Mouse (Mus musculus) megakaryocyte progenitor cell, adult 5-6 weeks (primary cell): ENCODE data around the gene Gclc. TPM values are rescaled to one million over a fixed set of nuclear protein-coding genes. Genes with fewer than 3 reads are reported as not detected.
A peak's percentile ranks its signal among the peaks of the same experiment; 100 is the strongest.

ENCODE experiments used
- ATAC-seq: replicated peaks from 2 replicates; pipeline ENCODE4 v1.8.0; 2016; ENCODE audit warnings: mild to moderate bottlenecking, moderate TSS enrichment, inconsistent platforms; ENCODE audit not compliant: poor library complexity
- total RNA-seq, 2 experiments: library from RNA; stranded (forward) in 1 of 2; stranded (reverse) in 1 of 2; fragments of 157-497, 149-512 nt in 1 of 2; fragments of 200-1000 nt in 1 of 2; gene quantifications; 2 replicates each; pipeline versions ENCODE4 v1.2.3 to v1.2.4; 2015 to 2017

Gene Gclc
- total RNA-seq, 2 experiments from 2014 or later = 38.5 to 54.8 TPM

GRCm38 (mm10) chr9:77781453-77782163, 27.3 kb downstream of the Gclc start:
- peak; percentile 55 for ATAC-seq

DNA sequence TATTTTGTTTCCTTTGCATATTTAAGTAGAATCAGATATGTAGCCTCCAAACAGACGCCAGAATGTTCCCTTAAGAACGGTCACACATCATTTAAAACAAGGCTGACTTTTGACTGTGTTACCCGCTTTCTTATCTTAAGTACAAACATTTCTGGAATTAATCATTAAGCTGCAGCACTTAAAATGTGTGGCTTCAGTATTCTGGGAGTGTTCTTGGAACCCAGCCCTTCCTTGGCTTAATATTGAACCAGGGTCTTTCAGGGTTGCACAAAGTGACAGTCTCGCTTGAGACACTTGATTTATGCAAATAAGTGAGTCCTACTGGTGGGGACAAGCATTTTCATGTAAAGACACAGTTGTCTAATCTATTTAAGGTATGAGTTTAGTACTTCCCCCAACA, 27.9 kb downstream of the Gclc start:
- no peak for ATAC-seq

DNA sequence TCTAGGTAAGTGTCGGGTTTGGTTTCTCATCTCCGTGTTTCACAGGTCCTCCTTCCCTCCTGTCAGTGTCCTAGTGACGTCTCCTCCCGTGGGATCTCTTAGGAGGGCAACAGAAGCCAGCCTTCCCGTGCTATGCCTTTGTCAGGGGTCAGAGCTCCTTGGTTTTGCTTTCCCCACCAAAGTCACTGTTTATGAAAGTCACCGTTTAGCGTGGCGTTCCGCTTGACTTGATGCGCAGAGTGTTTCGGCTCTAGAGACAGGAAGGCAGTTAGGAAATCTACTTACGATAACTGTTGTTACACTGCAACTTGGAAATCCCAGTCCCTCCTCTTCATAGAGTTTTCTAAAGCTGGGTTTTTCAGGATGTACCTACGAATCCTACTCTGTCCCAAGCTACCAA, 28.7 kb downstream of the Gclc start:
- ATAC-seq = no peak

DNA sequence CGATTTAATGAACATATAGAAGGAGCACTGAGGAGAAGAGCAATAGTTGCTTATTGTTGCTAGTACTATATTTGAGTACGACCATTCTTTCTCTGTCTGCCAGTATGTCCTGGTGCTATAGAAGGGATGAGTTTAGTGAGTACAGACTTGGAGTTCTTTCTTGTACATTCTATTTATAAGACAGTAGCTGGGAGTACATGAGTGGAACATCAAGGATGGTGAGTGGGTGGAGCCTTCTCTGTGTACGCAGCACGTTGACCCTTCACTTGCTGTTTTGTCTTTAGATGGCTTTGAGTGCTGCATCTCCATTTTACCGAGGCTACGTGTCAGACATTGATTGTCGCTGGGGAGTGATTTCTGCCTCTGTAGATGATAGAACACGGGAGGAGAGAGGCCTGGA, 31.1 kb downstream of the Gclc start:
- ATAC-seq = no peak

DNA sequence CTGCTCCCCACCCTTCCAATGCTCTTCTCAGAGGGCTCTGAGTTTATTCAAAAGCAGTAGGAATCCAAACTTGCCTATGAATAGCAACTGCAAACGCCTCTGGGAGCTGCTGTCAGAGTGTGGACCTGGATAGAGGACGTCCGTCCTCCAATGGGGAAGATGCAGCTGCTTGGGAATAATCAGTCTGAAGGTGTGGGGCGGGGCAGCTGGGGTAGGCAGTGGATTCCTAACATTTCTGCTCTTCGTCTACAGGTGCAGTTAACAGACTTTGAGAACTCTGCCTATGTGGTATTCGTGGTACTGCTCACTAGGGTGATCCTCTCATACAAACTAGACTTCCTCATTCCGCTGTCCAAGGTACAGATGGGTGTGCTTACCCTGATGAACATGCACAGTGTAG, 33.6 kb downstream of the Gclc start:
- no peak for ATAC-seq

DNA sequence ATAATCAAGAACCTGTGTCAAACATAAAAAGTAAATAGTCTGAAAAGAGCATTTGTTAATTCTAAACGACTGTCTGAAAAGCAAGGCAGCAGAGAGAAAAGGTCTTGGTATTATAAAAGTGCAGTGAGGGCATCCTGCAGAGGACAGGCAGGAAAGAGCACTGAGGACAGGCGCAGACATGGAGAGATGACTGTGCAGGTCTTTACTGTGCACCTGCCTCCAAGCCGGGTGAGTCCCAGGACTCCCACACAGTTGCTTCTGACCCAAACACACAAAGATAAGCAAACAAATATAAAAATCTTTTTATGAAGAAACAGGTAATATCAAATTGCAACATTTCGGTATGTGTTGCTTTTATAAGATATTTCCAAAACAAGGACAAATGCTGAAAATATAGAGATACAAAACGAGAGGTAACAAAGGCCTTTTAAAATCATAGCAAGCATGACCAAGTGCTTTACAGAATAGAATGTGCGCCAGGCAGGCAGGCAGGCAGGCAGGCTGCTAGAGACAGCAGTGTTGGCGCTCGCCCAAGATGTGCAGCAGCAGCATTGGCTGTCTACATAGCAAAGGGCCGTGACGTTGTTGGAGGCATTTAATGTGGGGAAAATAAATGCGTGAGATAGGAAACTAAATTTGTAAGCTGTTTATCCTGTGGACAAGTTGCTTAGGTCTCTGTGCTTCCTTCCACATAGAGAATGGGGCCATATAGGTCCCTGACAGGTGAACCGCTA, 35.4 kb downstream of the Gclc start:
- no peak for ATAC-seq

GRCm38 (mm10) chr9:77793838-77794237, 39.5 kb downstream of the Gclc start:
- no peak for ATAC-seq

DNA sequence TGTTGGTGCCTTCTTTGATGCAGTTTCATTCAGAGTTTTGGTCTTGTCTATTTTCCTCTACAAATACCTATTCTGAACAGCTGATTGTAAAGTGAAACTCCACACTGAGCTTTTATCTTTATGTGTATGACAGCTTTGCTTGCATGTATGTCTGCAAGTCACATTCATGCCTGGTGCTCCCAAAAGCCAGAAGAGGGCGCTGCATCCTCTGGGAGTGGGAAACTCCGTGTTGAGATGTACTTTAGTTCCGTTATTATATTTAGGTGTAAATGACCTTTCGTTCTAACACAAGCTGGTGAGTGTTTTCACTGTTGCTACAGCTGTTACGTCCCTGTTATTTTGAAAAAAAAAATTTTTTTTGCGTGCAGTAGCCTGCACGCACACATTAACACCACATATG, 48.1 kb downstream of the Gclc start:
- ATAC-seq = peak; percentile 69

DNA sequence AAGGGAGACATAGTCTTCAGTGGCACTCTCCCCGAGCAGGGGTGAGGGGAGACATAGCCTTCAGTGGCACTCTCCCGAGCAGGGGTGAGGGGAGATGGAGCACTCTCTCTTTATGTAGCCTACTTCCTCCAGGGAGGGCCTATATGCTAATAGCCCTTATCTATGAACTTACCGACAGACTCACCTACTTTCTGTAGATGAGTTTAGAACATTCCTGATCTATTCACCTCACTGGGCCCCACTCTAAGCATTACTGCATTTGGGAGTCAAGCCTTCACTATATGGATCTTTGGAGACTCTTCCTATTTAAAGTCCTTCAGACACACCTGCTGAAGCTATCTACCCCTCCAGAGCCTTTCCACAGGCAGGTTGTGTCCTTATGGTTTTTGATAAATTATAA, 52.1 kb downstream of the Gclc start:
- ATAC-seq = peak; percentile 18

GRCm38 (mm10) chr9:77806842-77807668, 52.7 kb downstream of the Gclc start:
- ATAC-seq = peak; percentile 97

- ATAC-seq = no peak
Observed at GRCm38 (mm10) chr9:77808481-77808880, 54.1 kb downstream of the Gclc start.

DNA sequence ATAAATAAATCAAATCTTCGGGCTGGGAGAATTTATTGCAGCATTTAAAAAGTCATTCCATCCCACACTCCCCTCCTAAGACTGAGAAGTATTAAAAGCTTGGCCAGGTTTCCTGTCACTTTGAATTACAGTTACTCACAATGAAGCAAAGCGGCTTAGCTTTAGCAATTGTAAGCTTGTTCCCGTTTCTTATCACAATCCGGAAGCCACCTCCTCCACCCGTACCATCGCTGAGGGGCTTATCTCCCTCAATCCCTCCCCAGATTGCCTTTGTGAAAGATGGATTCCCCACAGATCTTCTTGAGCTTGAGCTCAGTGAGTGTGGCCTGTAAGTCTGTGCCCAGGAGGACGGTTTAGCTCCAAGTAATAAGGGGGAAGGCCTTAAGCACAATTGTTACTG, 64.5 kb downstream of the Gclc start:
- peak; percentile 74 for ATAC-seq

DNA sequence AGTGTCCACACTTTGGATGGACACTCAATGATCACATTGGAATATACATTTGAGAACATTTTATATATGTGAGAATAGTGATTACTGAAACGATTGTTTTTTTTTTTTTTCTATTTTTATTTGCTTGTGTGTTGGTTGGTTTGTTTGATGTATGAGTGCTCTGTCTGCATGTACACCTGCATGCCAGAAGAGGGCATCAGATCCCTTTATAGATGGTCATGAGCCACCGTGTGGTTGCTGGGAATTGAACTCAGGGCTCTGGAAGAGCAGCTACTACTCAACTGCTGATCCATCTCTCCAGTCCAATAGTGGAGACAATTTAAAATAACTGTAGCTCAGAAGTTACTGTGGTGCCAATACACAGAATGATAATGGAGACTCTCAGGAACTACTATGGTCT, 65.0 kb downstream of the Gclc start:
- ATAC-seq = no peak

DNA sequence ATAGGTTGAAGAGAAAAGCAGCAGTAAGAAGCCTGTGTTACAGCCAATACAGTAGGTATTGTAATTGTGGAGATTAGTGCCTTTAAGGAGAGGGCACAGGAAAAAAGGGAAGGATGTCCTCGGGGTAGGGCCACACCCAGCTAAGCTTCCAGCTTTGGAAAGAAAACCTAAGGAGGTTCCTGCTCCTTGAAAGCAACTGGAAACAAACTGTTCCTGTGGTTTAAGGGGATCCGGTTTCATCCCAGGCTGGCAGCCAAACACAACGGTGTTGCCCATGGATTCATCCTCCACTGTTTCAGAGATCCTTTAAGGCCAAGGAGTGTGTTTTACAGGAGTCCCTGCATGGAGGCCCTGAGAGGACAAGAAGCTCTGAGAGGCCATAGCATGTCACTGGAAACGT, 66.5 kb downstream of the Gclc start:
- 0 out of 2 replicates have a peak, but pooled peaks have one; percentile 33 for ATAC-seq

DNA sequence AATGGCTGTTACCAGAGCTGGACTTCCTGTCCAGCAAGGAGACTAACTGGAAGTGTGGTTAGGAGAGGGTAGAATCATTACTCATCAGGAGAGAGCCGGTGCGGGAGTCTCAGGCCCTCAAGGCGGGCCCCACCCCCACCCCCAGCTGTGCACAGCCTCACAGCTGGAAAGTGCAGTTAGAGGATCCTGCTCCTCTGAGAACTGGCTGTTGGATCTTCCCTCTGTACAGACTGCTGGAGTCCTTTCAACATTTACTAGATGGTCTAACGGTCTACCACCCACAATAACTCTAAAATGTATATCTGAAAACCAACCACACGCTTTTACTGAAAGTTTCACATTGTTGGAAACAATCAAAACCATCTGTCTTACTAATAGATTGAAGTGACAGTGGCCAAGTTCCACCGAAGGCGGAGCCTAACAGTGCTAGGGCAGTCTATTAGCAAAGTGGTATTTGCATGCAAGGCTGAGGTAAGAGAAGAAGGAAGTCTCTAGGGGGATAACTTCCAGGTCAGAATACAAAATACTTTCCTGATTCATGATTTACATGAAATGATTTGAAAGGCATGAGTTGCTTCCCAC, 71.1 kb downstream of the Gclc start:
- ATAC-seq = no peak

GRCm38 (mm10) chr9:77826237-77826636, 71.9 kb downstream of the Gclc start:
- no peak for ATAC-seq

DNA sequence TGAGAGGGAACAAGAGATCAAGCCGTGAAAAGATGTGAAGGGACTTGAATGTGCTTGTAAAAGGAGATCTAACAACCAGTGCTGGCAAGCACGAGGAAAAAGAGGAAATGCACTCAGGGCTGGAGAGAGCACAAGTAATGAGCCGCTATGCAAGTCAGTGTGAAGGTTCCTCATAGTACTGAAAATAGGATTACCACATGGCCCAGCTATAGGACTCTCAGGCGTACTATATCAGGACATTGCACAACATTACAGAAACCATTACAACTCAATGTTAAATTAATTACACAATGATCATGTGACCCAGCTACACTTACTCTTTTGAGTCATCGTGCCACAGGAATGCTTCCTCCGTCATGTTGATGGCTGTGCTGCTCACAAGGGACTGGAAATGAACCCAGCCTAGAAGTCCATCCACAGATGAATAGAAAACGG, 74.2 kb downstream of the Gclc start:
- peak; percentile 99 for ATAC-seq

DNA sequence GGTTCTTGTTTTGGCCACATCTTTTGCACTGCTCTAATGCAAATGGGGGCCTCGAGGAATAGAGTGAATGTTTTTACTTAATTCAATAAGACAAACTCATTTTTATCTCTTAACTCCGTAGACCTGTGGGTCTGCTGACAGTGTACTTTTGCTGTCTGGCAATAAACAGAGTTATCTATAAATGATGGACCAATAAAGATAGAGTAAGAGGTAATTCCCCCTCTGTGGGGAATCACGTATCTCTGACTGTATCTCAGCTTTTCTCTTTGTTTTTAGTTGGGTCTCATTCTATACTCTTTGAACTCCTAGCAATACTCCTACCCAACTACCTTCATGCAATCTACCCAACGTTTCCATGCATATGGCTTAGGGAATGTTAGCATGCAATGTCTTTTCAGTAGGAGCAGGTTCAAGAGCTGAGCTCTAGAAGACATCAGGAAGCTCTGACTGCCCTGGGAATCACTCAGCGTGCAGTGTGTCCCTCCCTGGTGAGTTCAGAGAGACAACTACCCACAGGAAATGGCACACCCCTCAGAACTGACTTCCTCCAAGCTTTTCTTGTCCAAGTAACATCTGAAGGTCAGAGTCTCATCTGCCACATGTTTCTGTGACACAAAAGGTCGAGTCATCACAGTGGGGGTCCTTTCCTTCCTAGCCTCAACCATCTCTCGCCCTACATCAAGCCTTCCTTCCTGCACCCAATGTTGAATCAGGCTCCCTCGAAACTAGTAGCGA, 80.1 kb downstream of the Gclc start:
- no peak for ATAC-seq

DNA sequence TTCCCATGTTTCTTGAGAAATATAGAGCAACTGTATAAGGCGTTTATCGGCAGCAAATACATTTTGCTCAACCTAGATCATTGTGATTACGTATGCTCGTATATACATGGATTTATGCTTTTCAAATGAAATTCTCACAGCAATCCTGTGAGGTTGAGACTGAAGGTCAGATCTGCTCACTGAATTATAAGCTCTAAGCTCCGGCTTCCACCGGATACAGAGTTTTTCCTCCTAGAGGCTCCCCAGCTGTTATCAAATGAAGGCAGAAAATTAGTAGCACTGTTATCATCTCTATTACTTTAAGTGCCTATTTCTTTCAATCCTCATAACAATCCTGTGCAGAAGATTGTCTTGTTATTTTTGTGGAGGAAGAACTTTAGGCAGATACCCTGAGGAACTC, 80.8 kb downstream of the Gclc start:
- no peak for ATAC-seq

DNA sequence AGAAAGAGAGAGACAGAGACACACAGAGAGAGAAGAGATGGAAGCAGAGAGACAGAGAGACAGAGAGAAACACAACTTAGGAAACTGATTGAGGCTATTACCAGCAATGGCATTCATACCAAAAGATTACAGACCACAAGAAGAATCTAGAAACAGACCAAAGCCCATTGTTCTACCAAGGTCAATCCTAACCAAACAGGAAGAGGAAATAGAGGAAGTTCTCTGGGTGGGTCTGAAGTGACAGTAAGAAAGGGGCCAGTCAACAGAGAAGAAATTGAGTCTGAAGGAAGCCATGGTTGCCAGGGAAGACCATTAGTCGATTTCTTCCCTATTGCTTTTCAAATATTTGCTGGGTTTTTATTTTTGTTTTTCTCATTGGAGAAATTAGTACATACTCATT, 81.4 kb downstream of the Gclc start:
- ATAC-seq = 0 out of 2 replicates have a peak, but pooled peaks have one; percentile 52

DNA sequence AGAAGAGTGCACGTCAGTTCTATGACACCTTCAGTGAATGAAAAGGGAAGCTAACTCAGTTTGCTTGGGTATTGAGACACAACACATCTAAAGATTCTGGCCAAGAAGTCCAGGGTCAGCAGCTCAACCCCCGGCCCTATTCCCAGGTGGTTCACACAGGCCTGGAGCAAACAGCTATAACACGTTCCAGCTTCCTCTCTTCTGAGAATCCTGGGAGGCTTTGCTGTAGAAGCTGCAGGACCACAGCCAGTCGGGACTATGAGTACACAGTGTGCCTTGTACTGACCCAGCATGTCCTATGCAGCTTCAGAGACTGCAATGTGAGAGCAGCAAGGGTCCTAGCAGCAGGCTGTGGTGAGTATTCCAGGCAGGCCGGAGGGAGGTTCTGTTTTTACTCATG, 84.3 kb downstream of the Gclc start:
- ATAC-seq = no peak
